Mouse (Mus musculus): ENCODE results near the gene Tespa1. TPM values are rescaled to one million over a fixed set of nuclear protein-coding genes. Genes with fewer than 3 reads are reported as not detected.

Gene Tespa1
- 70.4 to 81.9 TPM (median 78.9 TPM) in 4 replicates for total RNA-seq (2023; ENCODE audit: inconsistent age)

DNA sequence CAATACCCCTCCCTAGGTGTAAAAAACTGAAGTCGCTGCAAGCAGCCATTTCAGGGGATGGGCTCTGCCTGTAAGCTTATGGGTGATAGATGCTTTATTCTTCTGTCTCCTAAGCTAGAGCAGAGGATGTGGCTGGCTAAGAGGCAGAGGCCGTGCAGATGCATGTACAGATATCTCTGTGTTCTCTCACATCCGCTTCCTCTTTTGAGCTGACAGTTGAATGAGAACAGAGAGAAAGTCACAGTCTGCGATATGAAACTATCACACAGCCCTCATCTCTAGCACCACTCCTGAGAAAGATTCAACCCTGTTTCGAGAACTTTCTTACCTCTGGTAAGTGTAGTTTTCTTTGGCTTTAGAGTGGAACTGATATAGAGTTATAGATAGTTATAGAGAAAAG, at the start of gene Tespa1:
Gene Tespa1 (plus strand): TSS at position 234 of the 400 bp plus-strand sequence.

DNA sequence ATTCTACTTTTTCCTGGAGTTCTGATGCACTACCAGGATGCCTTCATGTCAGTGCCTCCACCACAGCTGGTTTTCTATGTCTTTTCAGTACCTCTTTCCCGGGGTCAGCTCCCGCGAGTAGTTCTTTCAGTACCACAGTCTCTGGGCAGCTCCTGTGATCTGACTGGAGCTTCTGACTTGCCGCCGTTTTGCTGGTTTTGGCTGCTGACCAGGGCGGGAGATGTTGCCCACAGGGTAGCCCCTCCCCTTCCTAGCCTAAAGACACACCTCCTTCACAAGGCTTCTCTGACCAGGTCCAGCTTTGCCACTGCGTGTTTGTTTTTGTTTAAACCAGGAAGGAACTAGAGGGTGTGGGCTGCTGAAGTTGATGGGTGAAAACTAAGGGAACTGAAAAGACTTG, 42.6 kb upstream of the Tespa1 start, which contains the start of gene Neurod4:
Gene Neurod4 (minus strand): TSS at position 175 of the 400 bp plus-strand sequence.

DNA sequence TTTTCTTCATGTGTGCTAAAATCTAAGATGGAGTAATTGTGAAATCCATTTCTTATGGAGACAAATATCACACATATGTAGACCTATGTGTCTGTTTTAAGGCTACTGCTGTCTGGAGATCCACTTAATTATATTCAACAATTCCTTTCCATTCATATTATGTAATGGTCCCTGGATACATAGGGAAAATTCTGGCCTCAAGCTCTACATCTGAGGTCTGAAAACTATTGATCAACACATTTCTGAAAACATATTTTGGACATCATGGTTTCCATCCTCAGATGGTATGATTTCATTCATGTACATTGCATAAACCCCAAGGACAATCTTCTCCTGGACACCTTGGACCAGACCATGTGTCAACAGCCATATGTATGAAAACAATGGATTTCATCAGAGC, 71.6 kb downstream of the Tespa1 start, which contains the start of gene Vmn2r84:
Gene Vmn2r84 (minus strand): TSS at position 101 of the 400 bp plus-strand sequence.

Other genes starting within 250 kb of the Tespa1 start
- not detected in 4 replicates for gene Olfr823, start 207.5 kb upstream of the Tespa1 start, total RNA-seq (2023; ENCODE audit: inconsistent age)
- not detected in 4 replicates for gene Olfr824, start 192.9 kb upstream of the Tespa1 start, total RNA-seq (2023; ENCODE audit: inconsistent age)
- gene Olfr825, start 156.1 kb upstream of the Tespa1 start, total RNA-seq (2023; ENCODE audit: inconsistent age) = not detected in 4 replicates
- not detected in 4 replicates for gene Olfr826, start 138.7 kb upstream of the Tespa1 start, total RNA-seq (2023; ENCODE audit: inconsistent age)
- gene Olfr827, start 108.5 kb upstream of the Tespa1 start, total RNA-seq (2023; ENCODE audit: inconsistent age) = not detected in 4 replicates
- 0.15 to 0.29 TPM (median 0.18 TPM) in 4 replicates for gene Neurod4, start 42.6 kb upstream of the Tespa1 start, total RNA-seq (2023; ENCODE audit: inconsistent age)
- not detected in 4 replicates for gene Vmn2r84, start 71.5 kb downstream of the Tespa1 start, total RNA-seq (2023; ENCODE audit: inconsistent age)
- not detected in 4 replicates for gene Vmn2r85, start 106.8 kb downstream of the Tespa1 start, total RNA-seq (2023; ENCODE audit: inconsistent age)
- gene Vmn2r86, start 133.2 kb downstream of the Tespa1 start, total RNA-seq (2023; ENCODE audit: inconsistent age) = not detected in 4 replicates
- gene Vmn2r87, start 174.5 kb downstream of the Tespa1 start, total RNA-seq (2023; ENCODE audit: inconsistent age) = not detected in 4 replicates